Mouse (Mus musculus): ENCODE results near the gene Morn3.

DNA sequence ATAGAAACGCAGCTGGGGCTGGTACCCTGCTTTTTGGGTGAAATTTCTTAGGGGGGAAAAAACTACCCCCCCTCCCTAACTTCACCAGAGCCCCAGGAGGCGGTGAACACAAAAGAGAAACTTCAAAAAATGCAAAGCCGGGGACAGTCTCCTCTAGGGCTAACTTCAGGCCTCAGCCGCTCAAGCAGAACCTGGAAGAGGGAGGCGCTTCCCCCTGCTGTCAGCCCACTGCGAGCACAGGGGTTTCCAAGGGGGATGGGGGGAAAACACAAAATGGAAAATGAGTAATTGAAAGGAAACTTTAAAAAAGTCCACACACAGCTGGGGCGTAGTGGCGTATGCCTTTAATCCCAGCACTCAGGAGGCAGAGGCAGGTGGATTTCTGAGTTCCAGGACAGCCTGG lies 60.7 kb downstream of the Morn3 start:
- TF ChIP-seq CTCF (IDR thresholded peaks at IDR 0.05) (no peak), EP300 (IDR thresholded peaks at IDR 0.05) (no peak)

All from lung, postnatal 0 days (tissue).